Mouse (Mus musculus) hindbrain, embryonic 14.5 days (tissue): ENCODE results near the gene Lrrc49. TPM values are rescaled to one million over a fixed set of nuclear protein-coding genes. Genes with fewer than 3 reads are reported as not detected.

Experiments used
- ATAC-seq: fragments of 200-750 bp; cut with Nextera tagmentation; 2 replicates; pipeline ENCODE4 v1.8.0; 2017; ENCODE audit warnings: moderate number of reproducible peaks, mild to moderate bottlenecking, moderate TSS enrichment, moderate library complexity; ENCODE audit not compliant: low FRiP score
- DNase-seq: peaks from one replicate; pipeline ENCODE4 v3.0.0-alpha.2; 2015; ENCODE audit warnings: low spot score
- H3K27ac ChIP-seq: fragments of 300-500 bp; sonication (generic); 2 replicates; pipeline ENCODE4 v1.5.1; 2014; ENCODE audit warnings: mild to moderate bottlenecking, moderate library complexity
- H3K27me3 ChIP-seq: fragments of 300-500 bp; sonication (generic); 2 replicates; pipeline ENCODE4 v1.6.1; 2014; ENCODE audit warnings: mild to moderate bottlenecking, low read length, mixed read lengths; ENCODE audit not compliant: control insufficient read depth, insufficient read depth
- H3K36me3 ChIP-seq: fragments of 300-500 bp; sonication (generic); replicated peaks from 2 replicates; pipeline ENCODE4 v1.6.1; 2014; ENCODE audit not compliant: control insufficient read depth, insufficient read depth
- H3K4me1 ChIP-seq: fragments of 300-500 bp; sonication (generic); replicated peaks from 2 replicates; pipeline ENCODE4 v1.6.1; 2014; ENCODE audit warnings: antibody characterized with exemption, low read length, mixed read lengths; ENCODE audit not compliant: control insufficient read depth, insufficient read depth
- H3K4me2 ChIP-seq: fragments of 300-500 bp; sonication (generic); replicated peaks from 2 replicates; pipeline ENCODE4 v1.6.1; 2014; ENCODE audit warnings: mild to moderate bottlenecking, moderate library complexity
- H3K4me3 ChIP-seq: fragments of 300-500 bp; sonication (generic); replicated peaks from 2 replicates; pipeline ENCODE4 v1.5.1; 2014; ENCODE audit warnings: mild to moderate bottlenecking, low read length
- H3K9ac ChIP-seq: fragments of 300-500 bp; sonication (generic); 2 replicates; pipeline ENCODE4 v1.6.1; 2014
- H3K9me3 ChIP-seq: fragments of 300-500 bp; sonication (generic); 2 replicates; pipeline ENCODE4 v1.6.1; 2016; ENCODE audit warnings: low read length; ENCODE audit not compliant: control insufficient read depth
- WGBS: fragments of 180-500 bp; shearing (Covaris S2); extraction: QIAGEN DNeasy Blood & Tissue Kit; methylation state at CpG from one replicate; pipeline ENCODE4 v1.1.7; 2014; 5-methylcytosine and 5-hydroxymethylcytosine counted together
- polyA plus RNA-seq: library from polyadenylated mRNA; unstranded; fragments of >200 nt; fragmentation: Nextera tagmentation; extraction: Ambion mirVana; gene quantifications from 2 replicates; pipeline ENCODE4 v1.2.1, GENCODE M21; 2014

Gene Lrrc49
- polyA plus RNA-seq, 1 experiment from 2014 or later, result 79.3 TPM

- Histone ChIP-seq H3K4me2 (peak within 1 kb of the TSS; percentile 97), H3K4me1 (peaks cover 22% of the 10 kb centered on the region), H3K9ac (peak within 1 kb of the TSS; percentile 94), H3K27me3 (no peaks in the 10 kb centered on the region), H3K27ac (0 out of 2 replicates have a peak within 1 kb of the TSS, but pooled peaks have one; percentile 58), H3K36me3 (no peaks in the 10 kb centered on the region), H3K9me3 (no peaks in the 10 kb centered on the region), H3K4me3 (peak within 1 kb of the TSS; percentile 64)
- peak; percentile 42 for DNase-seq
- under 1% methylated on average over 65 of the region's 66 CpGs for WGBS
- peak; percentile 68; the same call in 1 of the 2 replicates for ATAC-seq
Measured at GRCm38 (mm10) chr9:60712771-60713541, 25.0 kb upstream of the Lrrc49 start, which contains the start of gene Larp6. Gene Larp6, plus strand, starts transcription at chr9:60712989.

GRCm38 (mm10) chr9:60712011-60712410 lies 24.1 kb upstream of the Lrrc49 start:
- H3K4me1 ChIP-seq, result peaks cover 22% of the 10 kb centered on the region
- 90% methylated on average over 5 of the region's 5 CpGs for WGBS
- H3K27ac ChIP-seq, result no peak overlapping the region
- ATAC-seq (no peak), DNase-seq (no peak)
- H3K27me3 ChIP-seq, result no peaks in the 10 kb centered on the region
- H3K4me3 ChIP-seq, result no peak overlapping the region
- H3K9me3 ChIP-seq, result no peaks in the 10 kb centered on the region
- peak overlapping the region; percentile 97; the same call in 1 of the 2 replicates for H3K4me2 ChIP-seq
- no peaks in the 10 kb centered on the region for H3K36me3 ChIP-seq
- H3K9ac ChIP-seq, result 0 out of 2 replicates have a peak overlapping the region, but pooled peaks have one; percentile 94

GRCm38 (mm10) chr9:60709721-60710120 lies 21.8 kb upstream of the Lrrc49 start:
- Histone ChIP-seq H3K9ac (no peak overlapping the region), H3K36me3 (no peaks in the 10 kb centered on the region), H3K4me2 (no peak overlapping the region), H3K27ac (no peak overlapping the region), H3K9me3 (no peaks in the 10 kb centered on the region), H3K4me3 (no peak overlapping the region), H3K27me3 (no peaks in the 10 kb centered on the region), H3K4me1 (peaks cover 15% of the 10 kb centered on the region)
- WGBS, result 89% methylated on average over 6 of the region's 6 CpGs
- DNase-seq (no peak), ATAC-seq (no peak)

- Histone ChIP-seq H3K36me3 (no peaks in the 10 kb centered on the region), H3K9ac (no peak overlapping the region), H3K4me3 (no peak overlapping the region), H3K4me1 (peaks cover 4% of the 10 kb centered on the region; the same call in 1 of the 2 replicates), H3K9me3 (no peaks in the 10 kb centered on the region), H3K27ac (no peak overlapping the region), H3K4me2 (no peak overlapping the region), H3K27me3 (no peaks in the 10 kb centered on the region)
- DNase-seq (no peak), ATAC-seq (no peak)
- 85% methylated on average over 5 of the region's 5 CpGs for WGBS
Measured at GRCm38 (mm10) chr9:60708606-60709005, 20.6 kb upstream of the Lrrc49 start.

- no peak for DNase-seq
- no peak for ATAC-seq
- WGBS, result 98% methylated on average over 2 of the region's 2 CpGs
- H3K27ac ChIP-seq, result no peak overlapping the region
- H3K9me3 ChIP-seq, result no peaks in the 10 kb centered on the region
- H3K9ac ChIP-seq, result no peak overlapping the region
- H3K4me2 ChIP-seq, result no peak overlapping the region
- H3K4me1 ChIP-seq, result no peaks in the 10 kb centered on the region
- H3K4me3 ChIP-seq, result no peak overlapping the region
- no peaks in the 10 kb centered on the region for H3K36me3 ChIP-seq
- no peaks in the 10 kb centered on the region for H3K27me3 ChIP-seq
Measured at GRCm38 (mm10) chr9:60707594-60707993, 19.6 kb upstream of the Lrrc49 start.

GRCm38 (mm10) chr9:60699581-60700231 lies 11.7 kb upstream of the Lrrc49 start:
- no peaks in the 10 kb centered on the region for H3K27me3 ChIP-seq
- no peaks in the 10 kb centered on the region; the same call in 1 of the 2 replicates for H3K4me1 ChIP-seq
- no peak overlapping the region for H3K4me3 ChIP-seq
- no peak overlapping the region for H3K9ac ChIP-seq
- no peak overlapping the region for H3K27ac ChIP-seq
- no peaks in the 10 kb centered on the region for H3K9me3 ChIP-seq
- 52% methylated on average over 18 of the region's 18 CpGs for WGBS
- peak overlapping the region; percentile 34 for H3K4me2 ChIP-seq
- DNase-seq, result peak; percentile 43
- ATAC-seq, result no peak
- no peaks in the 10 kb centered on the region for H3K36me3 ChIP-seq

- WGBS, result 73% methylated on average over 6 of the region's 6 CpGs
- H3K4me3 ChIP-seq, result no peak overlapping the region
- H3K9me3 ChIP-seq, result no peaks in the 10 kb centered on the region
- H3K27ac ChIP-seq, result no peak overlapping the region
- no peak overlapping the region for H3K4me2 ChIP-seq
- H3K9ac ChIP-seq, result no peak overlapping the region
- no peaks in the 10 kb centered on the region for H3K27me3 ChIP-seq
- ATAC-seq, result no peak
- no peaks in the 10 kb centered on the region; the same call in 1 of the 2 replicates for H3K4me1 ChIP-seq
- DNase-seq, result no peak
- H3K36me3 ChIP-seq, result no peaks in the 10 kb centered on the region
Measured at GRCm38 (mm10) chr9:60696271-60696985, 8.5 kb upstream of the Lrrc49 start.

GRCm38 (mm10) chr9:60693986-60694385 lies 6.0 kb upstream of the Lrrc49 start:
- no peak overlapping the region for H3K9ac ChIP-seq
- H3K4me3 ChIP-seq, result no peak overlapping the region
- H3K9me3 ChIP-seq, result no peaks in the 10 kb centered on the region
- WGBS, result 65% methylated on average over 2 of the region's 2 CpGs
- H3K36me3 ChIP-seq, result no peaks in the 10 kb centered on the region
- H3K4me2 ChIP-seq, result no peak overlapping the region
- no peak for DNase-seq
- no peaks in the 10 kb centered on the region for H3K27me3 ChIP-seq
- ATAC-seq, result no peak
- H3K27ac ChIP-seq, result no peak overlapping the region
- H3K4me1 ChIP-seq, result no peaks in the 10 kb centered on the region

GRCm38 (mm10) chr9:60692624-60693023 lies 4.7 kb upstream of the Lrrc49 start:
- H3K27ac ChIP-seq, result no peak overlapping the region
- no peaks in the 10 kb centered on the region for H3K27me3 ChIP-seq
- no peak for ATAC-seq
- no peak for DNase-seq
- H3K9ac ChIP-seq, result no peak overlapping the region
- H3K4me1 ChIP-seq, result no peaks in the 10 kb centered on the region; the same call in 1 of the 2 replicates
- H3K4me2 ChIP-seq, result no peak overlapping the region
- H3K4me3 ChIP-seq, result no peak overlapping the region
- H3K9me3 ChIP-seq, result no peaks in the 10 kb centered on the region
- no peaks in the 10 kb centered on the region for H3K36me3 ChIP-seq
- WGBS, result 68% methylated on average over 4 of the region's 4 CpGs
